Mouse (Mus musculus) thymus, adult 2 months (tissue): ENCODE measurements at regions not wholly inside any gene's neighbourhood (a gene's known extent, or its start where the extent isn't known, plus 50 kb on each side); places are given as distances from the start of the nearest gene placed in this dataset.

Experiments used
- DNase-seq: peaks from one replicate; pipeline ENCODE4 v3.0.0; 2021
- H3K27ac ChIP-seq: fragments of 200-500 bp; 2 replicates; pipeline ENCODE4 v1.5.1; 2012; ENCODE audit warnings: low read length, control low read depth; ENCODE audit not compliant: control insufficient read depth, insufficient read depth
- H3K27me3 ChIP-seq: fragments of 200-500 bp; 2 replicates; pipeline ENCODE4 v1.6.1; 2012; ENCODE audit warnings: mild to moderate bottlenecking, low read length, moderate library complexity, mixed read lengths; ENCODE audit not compliant: control insufficient read depth, insufficient read depth
- H3K36me3 ChIP-seq: fragments of 200-500 bp; 2 replicates; pipeline ENCODE4 v1.6.1; 2012; ENCODE audit warnings: mild to moderate bottlenecking, low read length, moderate library complexity; ENCODE audit not compliant: control insufficient read depth, insufficient read depth
- H3K4me1 ChIP-seq: fragments of 200-500 bp; replicated peaks from 2 replicates; pipeline ENCODE4 v1.6.1; 2012; ENCODE audit warnings: low read length; ENCODE audit not compliant: control insufficient read depth, insufficient read depth
- H3K4me3 ChIP-seq: fragments of 200-500 bp; 2 replicates; pipeline ENCODE4 v1.5.1; 2012; ENCODE audit warnings: mild to moderate bottlenecking, low read length, control low read depth, moderate library complexity; ENCODE audit not compliant: control insufficient read depth, insufficient read depth
- CTCF ChIP-seq: fragments of 200-500 bp; IDR thresholded peaks from 2 replicates; pipeline ENCODE4 v1.5.1; 2012; ENCODE audit warnings: mild to moderate bottlenecking, control low read depth, low read length, moderate library complexity, borderline replicate concordance; ENCODE audit not compliant: control insufficient read depth, poor library complexity, insufficient read depth; ENCODE audit errors: extremely low read depth
- POLR2A ChIP-seq: fragments of 200-500 bp; IDR thresholded peaks from 2 replicates; pipeline ENCODE4 v1.6.1; 2012; ENCODE audit warnings: mild to moderate bottlenecking, low read length, control low read depth, moderate library complexity; ENCODE audit not compliant: control insufficient read depth, poor library complexity, insufficient read depth; ENCODE audit errors: extremely low read depth
- WGBS: fragments of 180-500 bp; shearing (Covaris S2); methylation state at CpG from one replicate; pipeline ENCODE4 v1.1.7; 2018; 5-methylcytosine and 5-hydroxymethylcytosine counted together

DNA sequence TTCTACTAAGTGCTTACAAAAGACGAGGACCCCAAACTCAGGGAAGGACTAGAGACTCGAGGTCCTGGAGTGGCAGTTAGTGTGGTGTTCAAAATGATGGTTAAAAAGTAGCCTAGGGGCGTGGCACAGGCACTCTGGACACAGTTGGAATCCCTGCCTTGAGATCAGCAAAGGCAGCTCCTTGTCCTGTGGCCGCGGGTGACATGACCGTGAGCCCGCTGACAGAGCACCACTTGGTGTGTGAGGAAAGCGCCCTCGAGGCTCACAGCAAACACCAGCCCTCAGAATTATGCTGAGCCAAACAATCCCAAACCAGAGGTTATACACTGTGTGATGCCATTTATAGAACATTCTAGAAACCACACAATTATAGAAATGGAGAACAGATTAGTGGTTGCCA lies 112.9 kb upstream of the Tmem189 start:
- no peaks in the 10 kb centered on the region for H3K36me3 ChIP-seq
- DNase-seq = no peak
- H3K27me3 ChIP-seq = no peaks in the 10 kb centered on the region
- no peak overlapping the region for H3K4me3 ChIP-seq
- no peak overlapping the region for H3K27ac ChIP-seq
- H3K4me1 ChIP-seq = peaks cover 35% of the 10 kb centered on the region
- 71% methylated on average over 9 of the region's 9 CpGs for WGBS
- TF ChIP-seq CTCF = no peak
- no peak for TF ChIP-seq POLR2A

DNA sequence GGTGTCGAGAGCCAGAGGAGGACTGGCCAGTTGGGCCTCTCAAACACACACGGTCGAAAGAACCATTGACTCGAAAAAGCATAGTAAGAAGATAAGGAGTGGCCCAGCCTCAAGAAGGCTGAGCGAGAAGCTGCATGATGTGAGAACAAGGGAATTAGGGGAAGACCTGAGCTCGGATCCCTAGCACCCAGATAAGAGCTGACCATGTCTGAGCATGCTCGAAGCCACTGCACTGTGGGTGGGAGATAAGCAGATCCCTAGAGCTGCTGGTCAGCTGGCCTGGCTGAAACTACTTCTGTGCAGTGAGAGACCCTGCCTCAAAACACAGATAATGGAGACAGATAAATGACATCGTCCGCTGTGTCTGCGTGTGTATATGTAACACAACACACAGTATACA lies 111.8 kb upstream of the Tmem189 start:
- Histone ChIP-seq H3K27ac (no peak overlapping the region), H3K27me3 (no peaks in the 10 kb centered on the region), H3K36me3 (no peaks in the 10 kb centered on the region), H3K4me3 (no peak overlapping the region), H3K4me1 (peaks cover 34% of the 10 kb centered on the region)
- WGBS = 97% methylated on average over 10 of the region's 10 CpGs
- DNase-seq = no peak
- TF ChIP-seq CTCF (no peak), POLR2A (no peak)

DNA sequence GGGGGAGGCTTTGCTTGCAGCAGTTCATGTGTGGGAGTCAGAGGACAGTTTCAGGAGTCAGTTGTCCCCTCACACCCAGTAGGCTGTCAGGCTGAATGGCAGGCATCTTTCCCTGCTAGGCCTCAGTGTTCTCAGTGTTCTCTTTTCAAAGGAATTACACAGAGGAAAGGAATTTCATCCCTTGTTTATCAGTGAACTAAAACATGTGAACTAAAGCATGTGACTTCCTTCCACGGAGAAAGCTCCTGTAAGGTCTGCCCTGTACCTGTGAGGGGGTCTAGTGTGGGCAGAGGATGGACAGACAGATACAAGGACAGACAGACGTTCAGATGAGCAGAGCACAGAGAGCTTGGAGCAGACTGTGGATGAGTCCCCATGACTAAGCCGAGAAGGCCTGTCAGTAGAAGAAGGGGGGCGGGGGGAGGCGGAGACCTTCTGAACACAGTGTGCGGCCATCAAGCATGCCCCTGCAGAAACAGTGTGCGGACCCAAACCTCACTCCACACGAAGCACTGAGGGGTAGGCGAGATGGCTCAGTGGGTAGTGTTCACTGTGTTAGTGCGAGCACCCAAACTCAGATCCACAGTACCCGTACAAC lies 111.1 kb upstream of the Tmem189 start:
- DNase-seq = no peak
- Histone ChIP-seq H3K27me3 (no peaks in the 10 kb centered on the region), H3K4me1 (peaks cover 27% of the 10 kb centered on the region), H3K36me3 (no peaks in the 10 kb centered on the region), H3K27ac (no peak overlapping the region), H3K4me3 (no peak overlapping the region)
- WGBS = 90% methylated on average over 11 of the region's 11 CpGs
- no peak for TF ChIP-seq POLR2A
- TF ChIP-seq CTCF = no peak

DNA sequence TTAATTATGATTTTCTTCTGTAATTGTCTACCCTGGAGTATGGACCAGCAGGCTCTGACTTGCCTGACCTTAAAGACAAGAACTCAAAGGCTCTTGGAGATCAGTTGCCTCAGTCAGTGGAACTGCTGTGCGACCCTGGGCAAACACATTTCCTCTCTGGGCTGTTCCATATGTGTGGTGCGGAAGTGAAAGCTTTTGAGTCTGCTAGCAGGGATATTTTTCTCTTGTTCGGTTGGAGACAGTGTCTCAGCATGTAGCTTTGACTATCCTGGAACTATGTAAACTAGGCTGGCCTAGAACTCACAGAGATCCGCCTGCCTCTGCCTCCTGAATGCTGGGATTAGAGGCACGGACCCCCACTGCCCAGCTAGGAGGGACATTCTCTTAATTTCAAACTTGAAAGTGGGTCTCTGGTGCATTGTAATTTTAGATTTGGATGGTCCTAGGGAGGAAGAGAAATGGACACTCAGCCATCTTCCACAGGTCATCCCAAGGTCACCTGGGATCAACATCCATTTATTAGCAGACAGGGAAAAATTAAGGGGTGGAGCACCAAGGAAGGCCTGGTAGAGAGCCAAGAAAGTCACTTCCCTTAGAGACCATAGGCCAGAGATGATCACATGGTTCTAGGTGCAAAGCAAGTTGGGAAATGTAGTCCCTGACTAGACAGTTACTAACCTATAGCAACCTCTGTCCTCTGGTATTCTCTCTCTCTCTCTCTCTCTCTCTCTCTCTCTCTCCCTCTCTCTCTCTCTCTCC lies 110.2 kb upstream of the Tmem189 start:
- no peaks in the 10 kb centered on the region for H3K36me3 ChIP-seq
- TF ChIP-seq CTCF (no peak), POLR2A (no peak)
- WGBS = 84% methylated on average over 5 of the region's 5 CpGs
- H3K27me3 ChIP-seq = no peaks in the 10 kb centered on the region
- no peak overlapping the region for H3K4me3 ChIP-seq
- H3K4me1 ChIP-seq = peaks cover 18% of the 10 kb centered on the region
- DNase-seq = peak; percentile 19
- H3K27ac ChIP-seq = peak overlapping the region; percentile 40; the same call in 1 of the 2 replicates

DNA sequence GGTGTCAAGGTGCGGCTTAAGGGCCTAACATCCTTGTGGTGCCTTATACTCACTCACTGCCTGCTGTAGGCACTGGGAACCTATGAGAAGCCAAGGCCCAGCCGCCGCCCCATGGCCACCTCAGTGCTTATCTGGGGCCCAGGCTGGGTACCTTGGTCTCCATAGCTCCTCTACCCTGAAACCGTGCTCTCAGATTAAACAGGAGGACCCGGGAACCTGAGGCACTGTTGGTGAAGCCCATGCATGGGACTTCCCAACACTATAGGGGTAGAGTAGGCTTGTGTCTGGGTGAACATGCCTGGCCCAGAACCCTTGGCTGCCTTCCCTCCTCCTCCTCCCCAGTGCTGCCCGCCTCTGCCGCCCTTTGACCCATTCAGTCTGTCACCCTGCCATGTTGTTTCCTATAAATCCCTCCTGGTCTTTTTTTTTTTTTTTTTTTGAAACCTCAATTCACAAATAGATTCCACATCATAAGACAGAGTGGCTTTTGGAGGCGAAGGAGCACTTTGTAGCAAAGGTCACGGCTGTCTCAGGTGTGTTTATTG lies 109.4 kb upstream of the Tmem189 start:
- WGBS = 83% methylated on average over 9 of the region's 9 CpGs
- TF ChIP-seq CTCF (no peak), POLR2A (no peak)
- DNase-seq = no peak
- H3K4me3 ChIP-seq = no peak overlapping the region
- H3K36me3 ChIP-seq = no peaks in the 10 kb centered on the region
- no peak overlapping the region for H3K27ac ChIP-seq
- no peaks in the 10 kb centered on the region for H3K27me3 ChIP-seq
- peaks cover 13% of the 10 kb centered on the region for H3K4me1 ChIP-seq

DNA sequence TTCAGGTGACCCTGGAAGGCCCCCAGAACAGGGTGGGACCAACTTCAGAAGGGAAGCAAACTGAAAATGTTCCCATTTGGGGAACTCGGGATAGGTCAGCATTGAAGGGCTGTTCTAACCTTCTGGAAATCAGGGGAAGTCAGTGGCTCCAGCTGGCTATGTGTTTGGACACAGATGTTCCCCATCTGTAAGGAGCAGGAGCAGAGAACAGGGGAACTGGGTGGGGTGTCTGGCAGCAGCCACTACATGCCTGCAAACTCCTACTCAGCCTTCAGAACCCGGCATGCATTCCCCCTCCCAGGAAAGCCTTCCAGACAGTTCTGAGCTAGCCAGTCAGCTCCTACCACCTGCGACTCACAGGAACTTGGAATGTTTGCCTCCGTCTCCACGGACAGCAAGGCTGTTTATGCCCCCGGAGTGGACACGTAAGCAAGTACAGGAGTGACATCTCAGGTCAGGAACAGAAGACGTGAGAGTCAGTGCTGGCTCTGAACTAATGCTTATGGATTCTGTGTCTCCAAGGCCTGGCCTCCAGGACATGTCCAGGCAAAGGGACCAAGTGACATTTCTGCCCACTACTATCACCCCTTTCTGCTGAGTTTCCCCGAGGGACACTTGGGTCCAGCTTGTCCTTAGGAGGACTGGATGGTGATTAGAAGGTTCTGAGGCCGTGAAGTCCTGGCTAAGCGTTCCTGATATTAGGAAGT lies 108.6 kb upstream of the Tmem189 start:
- WGBS = 92% methylated on average over 11 of the region's 11 CpGs
- H3K36me3 ChIP-seq = no peaks in the 10 kb centered on the region
- H3K27ac ChIP-seq = no peak overlapping the region
- H3K4me3 ChIP-seq = no peak overlapping the region
- H3K27me3 ChIP-seq = no peaks in the 10 kb centered on the region
- TF ChIP-seq CTCF (no peak), POLR2A (no peak)
- peaks cover 10% of the 10 kb centered on the region for H3K4me1 ChIP-seq
- DNase-seq = no peak
